Mouse (Mus musculus) intestine, embryonic 14.5 days (tissue): Measurements from ENCODE around the gene Gm29609. TPM values are rescaled to one million over a fixed set of nuclear protein-coding genes. Genes with fewer than 3 reads are reported as not detected.

Experiments used
- ATAC-seq: fragments of 200-750 bp; cut with Nextera tagmentation; replicated peaks from 2 replicates; pipeline ENCODE4 v1.8.0; 2017; ENCODE audit warnings: low read depth, moderate number of reproducible peaks, moderate TSS enrichment, moderate library complexity; ENCODE audit not compliant: low FRiP score, low TSS enrichment
- DNase-seq: peaks from one replicate; pipeline ENCODE4 v3.0.0-alpha.2; 2018; ENCODE audit warnings: low spot score
- H3K27ac ChIP-seq: fragments of 300-500 bp; sonication (generic); 2 replicates; pipeline ENCODE4 v1.5.1; 2014; ENCODE audit warnings: low read depth, mild to moderate bottlenecking, control low read depth
- H3K27me3 ChIP-seq: fragments of 300-500 bp; sonication (generic); replicated peaks from 2 replicates; pipeline ENCODE4 v1.6.1; 2014; ENCODE audit warnings: low read length, control low read depth; ENCODE audit not compliant: control insufficient read depth, insufficient read depth
- H3K36me3 ChIP-seq: fragments of 300-500 bp; sonication (generic); 2 replicates; pipeline ENCODE4 v1.6.1; 2014; ENCODE audit warnings: low read length, control low read depth; ENCODE audit not compliant: control insufficient read depth, insufficient read depth
- H3K4me1 ChIP-seq: fragments of 300-500 bp; sonication (generic); replicated peaks from 2 replicates; pipeline ENCODE4 v1.6.1; 2014; ENCODE audit warnings: low read length, control low read depth, mixed read lengths; ENCODE audit not compliant: control insufficient read depth, insufficient read depth
- H3K4me2 ChIP-seq: fragments of 300-500 bp; sonication (generic); 2 replicates; pipeline ENCODE4 v1.6.1; 2014; ENCODE audit warnings: low read length
- H3K4me3 ChIP-seq: fragments of 300-500 bp; sonication (generic); 2 replicates; pipeline ENCODE4 v1.5.1; 2014; ENCODE audit warnings: low read depth, low read length, control low read depth, mixed read lengths
- H3K9ac ChIP-seq: fragments of 300-500 bp; sonication (generic); 2 replicates; pipeline ENCODE4 v1.6.1; 2014; ENCODE audit warnings: mild to moderate bottlenecking, low read length
- H3K9me3 ChIP-seq: fragments of 300-500 bp; sonication (generic); 2 replicates; pipeline ENCODE4 v1.6.1; 2016; ENCODE audit warnings: low read length, control low read depth; ENCODE audit not compliant: control insufficient read depth
- WGBS: fragments of 180-500 bp; shearing (Covaris S2); extraction: QIAGEN DNeasy Blood & Tissue Kit; methylation state at CpG from one replicate; pipeline ENCODE4 v1.1.7; 2014; 5-methylcytosine and 5-hydroxymethylcytosine counted together
- polyA plus RNA-seq: library from polyadenylated mRNA; unstranded; fragments of >200 nt; fragmentation: Nextera tagmentation; extraction: Ambion mirVana; gene quantifications from 2 replicates; pipeline ENCODE4 v1.2.1, GENCODE M21; 2014

Gm29609 gene
- polyA plus RNA-seq, 1 experiment from 2014 or later, result 1.3 TPM

GRCm38 (mm10) chr5:31149781-31150180, 29.9 kb downstream of the Gm29609 start:
- Histone ChIP-seq H3K36me3 (peaks cover 11% of the 10 kb centered on the region; the same call in 1 of the 2 replicates), H3K9ac (no peak overlapping the region), H3K27ac (no peak overlapping the region), H3K4me3 (no peak overlapping the region), H3K9me3 (no peaks in the 10 kb centered on the region), H3K4me2 (no peak overlapping the region), H3K27me3 (no peaks in the 10 kb centered on the region), H3K4me1 (no peaks in the 10 kb centered on the region; the same call in 1 of the 2 replicates)
- ATAC-seq (no peak), DNase-seq (no peak)
- WGBS, result 82% methylated on average over 4 of the region's 4 CpGs

GRCm38 (mm10) chr5:31138968-31139425, 40.7 kb downstream of the Gm29609 start:
- WGBS, result 13% methylated on average over 9 of the region's 9 CpGs
- H3K4me2 ChIP-seq, result peak overlapping the region; percentile 29; the same call in 1 of the 2 replicates
- H3K9ac ChIP-seq, result no peak overlapping the region
- H3K4me3 ChIP-seq, result peak overlapping the region; percentile 20; the same call in 1 of the 2 replicates
- H3K27me3 ChIP-seq, result peaks cover 63% of the 10 kb centered on the region
- no peaks in the 10 kb centered on the region for H3K9me3 ChIP-seq
- DNase-seq (peak; percentile 75), ATAC-seq (no peak)
- no peak overlapping the region for H3K27ac ChIP-seq
- H3K36me3 ChIP-seq, result peaks cover 15% of the 10 kb centered on the region
- H3K4me1 ChIP-seq, result peaks cover 8% of the 10 kb centered on the region; the same call in 1 of the 2 replicates

GRCm38 (mm10) chr5:31138241-31138967, 41.3 kb downstream of the Gm29609 start, which contains the start of gene Ucn:
Ucn (minus strand) TSS chr5:31138829.
- Histone ChIP-seq H3K4me2 (peak within 1 kb of the TSS; percentile 29), H3K9me3 (no peaks in the 10 kb centered on the region), H3K27me3 (peaks cover 63% of the 10 kb centered on the region), H3K4me1 (peaks cover 8% of the 10 kb centered on the region; the same call in 1 of the 2 replicates), H3K36me3 (peaks cover 10% of the 10 kb centered on the region), H3K9ac (no peak within 1 kb of the TSS), H3K27ac (no peak within 1 kb of the TSS), H3K4me3 (peak within 1 kb of the TSS; percentile 20)
- ATAC-seq (0 out of 2 replicates have a peak, but pooled peaks have one; percentile 24), DNase-seq (peak; percentile 55)
- WGBS, result 2% methylated on average over 49 of the region's 52 CpGs

GRCm38 (mm10) chr5:31137658-31138057, 42.1 kb downstream of the Gm29609 start:
- Histone ChIP-seq H3K4me1 (peaks cover 8% of the 10 kb centered on the region; the same call in 1 of the 2 replicates), H3K27me3 (peaks cover 63% of the 10 kb centered on the region), H3K4me3 (peak overlapping the region; percentile 20; the same call in 1 of the 2 replicates), H3K27ac (no peak overlapping the region), H3K9me3 (no peaks in the 10 kb centered on the region), H3K36me3 (peaks cover 10% of the 10 kb centered on the region), H3K9ac (no peak overlapping the region), H3K4me2 (peak overlapping the region; percentile 29)
- DNase-seq (peak; percentile 52), ATAC-seq (no peak)
- under 1% methylated on average over 13 of the region's 13 CpGs for WGBS

- no peak for ATAC-seq
- Histone ChIP-seq H3K27ac (no peak overlapping the region), H3K4me3 (no peak overlapping the region), H3K9me3 (no peaks in the 10 kb centered on the region), H3K36me3 (peaks cover 8% of the 10 kb centered on the region), H3K9ac (no peak overlapping the region), H3K4me2 (no peak overlapping the region), H3K4me1 (peaks cover 8% of the 10 kb centered on the region; the same call in 1 of the 2 replicates), H3K27me3 (peaks cover 63% of the 10 kb centered on the region)
- 3% methylated on average over 33 of the region's 33 CpGs for WGBS
- DNase-seq, result no peak
These were observed 42.8 kb downstream of the Gm29609 start for GRCm38 (mm10) chr5:31136730-31137424.

GRCm38 (mm10) chr5:31126050-31126449, 53.7 kb downstream of the Gm29609 start:
- WGBS, result 38% methylated on average over 5 of the region's 5 CpGs
- Histone ChIP-seq H3K27ac (no peak overlapping the region), H3K4me2 (no peak overlapping the region), H3K36me3 (no peaks in the 10 kb centered on the region), H3K9ac (no peak overlapping the region), H3K4me1 (no peaks in the 10 kb centered on the region), H3K9me3 (no peaks in the 10 kb centered on the region), H3K4me3 (no peak overlapping the region), H3K27me3 (0 out of 2 replicates have a peak, but pooled peaks cover 5% of the 10 kb centered on the region)
- DNase-seq (no peak), ATAC-seq (no peak)

- DNase-seq (no peak), ATAC-seq (no peak)
- H3K4me3 ChIP-seq, result no peak overlapping the region
- no peaks in the 10 kb centered on the region for H3K9me3 ChIP-seq
- no peak overlapping the region for H3K9ac ChIP-seq
- H3K4me2 ChIP-seq, result no peak overlapping the region
- no peak overlapping the region for H3K27ac ChIP-seq
- no peaks in the 10 kb centered on the region for H3K36me3 ChIP-seq
- no peaks in the 10 kb centered on the region for H3K4me1 ChIP-seq
- H3K27me3 ChIP-seq, result no peaks in the 10 kb centered on the region
- 40% methylated on average over 2 of the region's 2 CpGs for WGBS
These were observed 56.2 kb downstream of the Gm29609 start for GRCm38 (mm10) chr5:31123481-31123880.

GRCm38 (mm10) chr5:31121111-31121510, 58.6 kb downstream of the Gm29609 start:
- Histone ChIP-seq H3K27ac (no peak overlapping the region), H3K4me3 (no peak overlapping the region), H3K4me1 (no peaks in the 10 kb centered on the region), H3K9ac (no peak overlapping the region), H3K9me3 (no peaks in the 10 kb centered on the region), H3K4me2 (no peak overlapping the region), H3K36me3 (no peaks in the 10 kb centered on the region), H3K27me3 (0 out of 2 replicates have a peak, but pooled peaks cover 9% of the 10 kb centered on the region)
- ATAC-seq, result no peak
- no peak for DNase-seq
- WGBS, result 86% methylated on average over 8 of the region's 8 CpGs
